Mouse (Mus musculus) brain, embryonic 14.5 days (tissue): ENCODE measurements at regions not wholly inside any gene's neighbourhood (a gene's known extent, or its start where the extent isn't known, plus 50 kb on each side); places are given as distances from the start of the nearest gene placed in this dataset.

Experiments used
- CTCF ChIP-seq: fragments of 200-500 bp; IDR thresholded peaks from 2 replicates; pipeline ENCODE4 v1.5.1; 2012; ENCODE audit warnings: inconsistent platforms, mild to moderate bottlenecking, moderate library complexity, borderline replicate concordance; ENCODE audit not compliant: insufficient read depth, insufficient read length; ENCODE audit errors: extremely low read depth
- POLR2A ChIP-seq: fragments of 200-500 bp; IDR thresholded peaks from 2 replicates; pipeline ENCODE4 v1.6.1; 2012; ENCODE audit warnings: mild to moderate bottlenecking, inconsistent platforms, borderline replicate concordance; ENCODE audit not compliant: poor library complexity, insufficient read depth, insufficient read length, severe bottlenecking; ENCODE audit errors: extremely low read depth

- TF ChIP-seq CTCF (no peak), POLR2A (no peak)
Observed at GRCm38 (mm10) chr11:64703776-64704175, 267.3 kb upstream of the F930015N05Rik start.
